Mouse (Mus musculus): Measurements from ENCODE around the gene Rin1. TPM values are rescaled to one million over a fixed set of nuclear protein-coding genes. Genes with fewer than 3 reads are reported as not detected.

Rin1 gene
- total and polyA plus RNA-seq, 3 experiments, result 0.13 to 0.89 (median 0.47) TPM

GRCm38 (mm10) chr19:5069978-5070377 is 19.7 kb downstream of the Rin1 start:
- dilution Hi-C loops (cut with MboI; ENCODE audit: extremely low pct_ligation_motif_present, extremely low pct_unique_long_range_greater_than_20kb, low sequenced_read_pairs), result no loop called here
- Histone ChIP-seq H3K9me3 (replicated peaks; ENCODE audit: low read length) (no peaks in the 10 kb centered on the region), H3K4me1 (ENCODE audit: control insufficient read depth in 1 of 2, insufficient read depth in 2 of 2) (peaks cover 8 to 23% of the 10 kb centered on the region in 2 experiments; a peak in 3 of 4 replicates), H3K4me3 (replicated peaks in 1 of 3; ENCODE audit: low read depth in 2 of 3, low read length in 2 of 3, poor library complexity in 1 of 3) (no peak overlapping the region), H3K4me2 (ENCODE audit: insufficient read depth, low read depth, poor library complexity, severe bottlenecking) (no peak overlapping the region), H3K36me3 (replicated peaks in 1 of 2; ENCODE audit: control insufficient read depth in 1 of 2, insufficient read depth in 1 of 2, low read length in 1 of 2) (no peaks in the 10 kb centered on the region), H3K79me2 (replicated peaks; ENCODE audit: control insufficient read depth, extremely low read depth, insufficient read depth, poor library complexity, severe bottlenecking) (no peaks in the 10 kb centered on the region), H3K27ac (ENCODE audit: insufficient read depth, low read depth) (no peak overlapping the region), H3K27me3 (replicated peaks) (peaks cover 84% of the 10 kb centered on the region), H3K9ac (ENCODE audit: insufficient read depth, low read depth) (no peak overlapping the region)
- TF ChIP-seq SIN3A (IDR thresholded peaks at IDR 0.05; ENCODE audit: low read length) (no peak), CHD1 (IDR thresholded peaks at IDR 0.05; ENCODE audit: low read depth, low read length) (no peak), HCFC1 (IDR thresholded peaks at IDR 0.05; ENCODE audit: low read depth, low read length) (no peak), IRF4 (IDR thresholded peaks at IDR 0.05; ENCODE audit: low read depth, low read length) (no peak), MAZ (IDR thresholded peaks at IDR 0.05; ENCODE audit: low read depth, low read length) (no peak), ZKSCAN1 (IDR thresholded peaks at IDR 0.05; ENCODE audit: borderline replicate concordance, low read depth, low read length) (no peak), CTCF (conservative IDR thresholded peaks at IDR 0.05 in 1 of 2, IDR thresholded peaks at IDR 0.05 in 1 of 2; ENCODE audit: low read depth in 2 of 2, low read length in 2 of 2) (no peak), TCF12 (IDR thresholded peaks at IDR 0.05; ENCODE audit: low read depth, low read length) (no peak), KAT2A (IDR thresholded peaks at IDR 0.05; ENCODE audit: insufficient replicate concordance, low read length) (no peak), USF1 (IDR thresholded peaks at IDR 0.05; ENCODE audit: low read depth, low read length) (no peak), GABPA (IDR thresholded peaks at IDR 0.05; ENCODE audit: insufficient replicate concordance, low read depth, low read length) (no peak)
- in situ Hi-C loops (cut with MboI; ENCODE audit: low pct_ligation_motif_present, low pct_unique_long_range_greater_than_20kb, low sequenced_read_pairs), result no loop called here
- DNase-seq (ENCODE audit: extremely low read depth), result no peak

GRCm38 (mm10) chr19:5071077-5071476 is 20.8 kb downstream of the Rin1 start:
- H3K27ac ChIP-seq (ENCODE audit: insufficient read depth, low read depth), result no peak overlapping the region
- in situ Hi-C loops (cut with MboI; ENCODE audit: low pct_ligation_motif_present, low pct_unique_long_range_greater_than_20kb, low sequenced_read_pairs), result no loop called here

More at GRCm38 (mm10) chr19:5071077-5071476, 20.8 kb downstream of the Rin1 start:
- TF ChIP-seq SIN3A (IDR thresholded peaks at IDR 0.05; ENCODE audit: low read length), result no peak
- no peak for TF ChIP-seq ZC3H11A (IDR thresholded peaks at IDR 0.05; ENCODE audit: low read depth, low read length)
- no peak for TF ChIP-seq E2F4 (IDR thresholded peaks at IDR 0.05; ENCODE audit: insufficient replicate concordance, low read depth, low read length)
- TF ChIP-seq CHD2 (IDR thresholded peaks at IDR 0.05; ENCODE audit: low read length), result no peak
- TF ChIP-seq RCOR1 (conservative IDR thresholded peaks at IDR 0.05; ENCODE audit: low read depth, low read length), result no peak
- no peak for TF ChIP-seq JUND (conservative IDR thresholded peaks at IDR 0.05; ENCODE audit: low read depth, low read length)
- no peak for TF ChIP-seq TBP (conservative IDR thresholded peaks at IDR 0.05; ENCODE audit: low read depth, low read length)
- no peak for TF ChIP-seq ZMIZ1 (IDR thresholded peaks at IDR 0.05; ENCODE audit: low read depth, low read length)
- no peak for TF ChIP-seq MAFK (IDR thresholded peaks at IDR 0.05; ENCODE audit: insufficient replicate concordance, low read length)
- no peak for TF ChIP-seq TCF12 (IDR thresholded peaks at IDR 0.05; ENCODE audit: low read depth, low read length)
- no peak for TF ChIP-seq MYC (IDR thresholded peaks at IDR 0.05; ENCODE audit: low read depth, low read length)
- TF ChIP-seq JUN (IDR thresholded peaks at IDR 0.05; ENCODE audit: insufficient read depth, low read depth, low read length), result no peak
- Histone ChIP-seq H3K9me3 (replicated peaks; ENCODE audit: low read length) (no peaks in the 10 kb centered on the region), H3K27me3 (replicated peaks) (peaks cover 80% of the 10 kb centered on the region), H3K79me2 (replicated peaks; ENCODE audit: control insufficient read depth, extremely low read depth, insufficient read depth, poor library complexity, severe bottlenecking) (no peaks in the 10 kb centered on the region), H3K9ac (ENCODE audit: insufficient read depth, low read depth) (no peak overlapping the region), H3K36me3 (replicated peaks in 1 of 2; ENCODE audit: control insufficient read depth in 1 of 2, insufficient read depth in 1 of 2, low read length in 1 of 2) (no peaks in the 10 kb centered on the region), H3K4me2 (ENCODE audit: insufficient read depth, low read depth, poor library complexity, severe bottlenecking) (no peak overlapping the region), H3K4me1 (ENCODE audit: control insufficient read depth in 1 of 2, insufficient read depth in 2 of 2) (peaks cover 8 to 23% of the 10 kb centered on the region in 2 experiments; a peak in 3 of 4 replicates), H3K4me3 (replicated peaks in 1 of 3; ENCODE audit: low read depth in 2 of 3, low read length in 2 of 3, poor library complexity in 1 of 3) (no peak overlapping the region)
- DNase-seq (ENCODE audit: extremely low read depth), result no peak
- dilution Hi-C loops (cut with MboI; ENCODE audit: extremely low pct_ligation_motif_present, extremely low pct_unique_long_range_greater_than_20kb, low sequenced_read_pairs), result no loop called here

Measured in CH12.LX (cell line).